Mouse (Mus musculus) heart, embryonic 13.5 days (tissue): ENCODE data around the gene Taok2. TPM values are rescaled to one million over a fixed set of nuclear protein-coding genes. Genes with fewer than 3 reads are reported as not detected.
"Not testable (repeated sequence)": the region's sequence is repeated elsewhere in the genome, so short reads cannot be mapped to it uniquely, and the experiment has no call there.

Experiments
- ATAC-seq: fragments of 200-750 bp; cut with Nextera tagmentation; 2 replicates; pipeline ENCODE4 v1.8.0; 2017; ENCODE audit warnings: moderate TSS enrichment; ENCODE audit not compliant: insufficient number of reproducible peaks, low FRiP score, low TSS enrichment; ENCODE audit errors: extremely low read depth
- H3K27ac ChIP-seq: fragments of 300-500 bp; sonication (generic); replicated peaks from 2 replicates; pipeline ENCODE4 v1.5.1; 2015; ENCODE audit warnings: moderate library complexity, mild to moderate bottlenecking, inconsistent platforms
- H3K27me3 ChIP-seq: fragments of 300-500 bp; sonication (generic); replicated peaks from 2 replicates; pipeline ENCODE4 v1.6.1; 2015; ENCODE audit warnings: mild to moderate bottlenecking, inconsistent platforms
- H3K36me3 ChIP-seq: fragments of 300-500 bp; sonication (generic); 2 replicates; pipeline ENCODE4 v1.6.1; 2015; ENCODE audit warnings: mild to moderate bottlenecking, inconsistent platforms
- H3K4me1 ChIP-seq: fragments of 300-500 bp; sonication (generic); 2 replicates; pipeline ENCODE4 v1.6.1; 2015; ENCODE audit warnings: inconsistent platforms
- H3K4me2 ChIP-seq: fragments of 300-500 bp; sonication (generic); 2 replicates; pipeline ENCODE4 v1.6.1; 2015; ENCODE audit warnings: inconsistent platforms, mild to moderate bottlenecking, moderate library complexity
- H3K4me3 ChIP-seq: fragments of 300-500 bp; sonication (generic); 2 replicates; pipeline ENCODE4 v1.5.1; 2015; ENCODE audit warnings: moderate library complexity, mild to moderate bottlenecking, inconsistent platforms
- H3K9ac ChIP-seq: fragments of 300-500 bp; sonication (generic); 2 replicates; pipeline ENCODE4 v1.6.1; 2015; ENCODE audit warnings: inconsistent platforms, mild to moderate bottlenecking, moderate library complexity
- H3K9me3 ChIP-seq: fragments of 300-500 bp; sonication (generic); 2 replicates; pipeline ENCODE4 v1.6.1; 2016; ENCODE audit warnings: inconsistent platforms
- WGBS: fragments of 180-500 bp; shearing (Covaris S2); methylation state at CpG from one replicate; pipeline ENCODE4 v1.1.7; 2015; ENCODE audit warnings: mixed read lengths; 5-methylcytosine and 5-hydroxymethylcytosine counted together
- polyA plus RNA-seq: library from polyadenylated mRNA; unstranded; fragments of >200 nt; fragmentation: Nextera tagmentation; extraction: Ambion mirVana; gene quantifications from 2 replicates; pipeline ENCODE4 v1.2.1, GENCODE M21; 2015

Taok2 gene
- polyA plus RNA-seq, 1 experiment from 2014 or later, result 31.8 TPM

GRCm38 (mm10) chr7:126905590-126905989 is 21.1 kb upstream of the Taok2 start:
- 64% methylated on average over 3 of the region's 3 CpGs for WGBS
- no peak overlapping the region for H3K27ac ChIP-seq
- H3K36me3 ChIP-seq, result no peaks in the 10 kb centered on the region
- H3K9ac ChIP-seq, result no peak overlapping the region
- no peak overlapping the region for H3K4me2 ChIP-seq
- H3K27me3 ChIP-seq, result no peaks in the 10 kb centered on the region
- no peaks in the 10 kb centered on the region for H3K9me3 ChIP-seq
- H3K4me3 ChIP-seq, result no peak overlapping the region
- ATAC-seq, result no peak
- H3K4me1 ChIP-seq, result no peaks in the 10 kb centered on the region

- not testable (repeated sequence) for H3K4me3 ChIP-seq, H3K4me2 ChIP-seq, H3K36me3 ChIP-seq, ATAC-seq, H3K27me3 ChIP-seq, H3K9me3 ChIP-seq, H3K27ac ChIP-seq, H3K9ac ChIP-seq
- peaks cover 17% of the 10 kb centered on the region for H3K4me1 ChIP-seq
- 78% methylated on average over 8 of the region's 9 CpGs for WGBS
Measured at GRCm38 (mm10) chr7:126899781-126900180, 15.3 kb upstream of the Taok2 start.

GRCm38 (mm10) chr7:126898102-126898990 is 13.8 kb upstream of the Taok2 start:
- H3K27ac ChIP-seq, result peak overlapping the region; percentile 78
- 10% methylated on average over 37 of the region's 37 CpGs for WGBS
- H3K4me1 ChIP-seq, result peaks cover 17% of the 10 kb centered on the region
- H3K4me3 ChIP-seq, result peak overlapping the region; percentile 75
- H3K4me2 ChIP-seq, result peak overlapping the region; percentile 88
- H3K36me3 ChIP-seq, result no peaks in the 10 kb centered on the region
- ATAC-seq, result peak; percentile 95
- no peaks in the 10 kb centered on the region for H3K27me3 ChIP-seq
- peak overlapping the region; percentile 92 for H3K9ac ChIP-seq
- H3K9me3 ChIP-seq, result no peaks in the 10 kb centered on the region

- 19% methylated on average over 16 of the region's 16 CpGs for WGBS
- H3K9ac ChIP-seq, result peak overlapping the region; percentile 92
- H3K36me3 ChIP-seq, result 0 out of 2 replicates have a peak, but pooled peaks cover 3% of the 10 kb centered on the region
- H3K4me1 ChIP-seq, result peaks cover 17% of the 10 kb centered on the region
- H3K4me3 ChIP-seq, result peak overlapping the region; percentile 75
- ATAC-seq, result no peak
- H3K27ac ChIP-seq, result peak overlapping the region; percentile 78
- H3K4me2 ChIP-seq, result peak overlapping the region; percentile 88
- H3K27me3 ChIP-seq, result no peaks in the 10 kb centered on the region
- H3K9me3 ChIP-seq, result no peaks in the 10 kb centered on the region
Measured at GRCm38 (mm10) chr7:126897390-126898101, 13.0 kb upstream of the Taok2 start.

GRCm38 (mm10) chr7:126896912-126897311 is 12.4 kb upstream of the Taok2 start:
- no peaks in the 10 kb centered on the region for H3K9me3 ChIP-seq
- WGBS, result 82% methylated on average over 5 of the region's 5 CpGs
- H3K4me2 ChIP-seq, result peak overlapping the region; percentile 88
- 0 out of 2 replicates have a peak, but pooled peaks have one; percentile 26 for ATAC-seq
- H3K9ac ChIP-seq, result peak overlapping the region; percentile 92; the same call in 1 of the 2 replicates
- H3K4me1 ChIP-seq, result peaks cover 17% of the 10 kb centered on the region
- H3K4me3 ChIP-seq, result no peak overlapping the region
- peak overlapping the region; percentile 78 for H3K27ac ChIP-seq
- no peaks in the 10 kb centered on the region for H3K27me3 ChIP-seq
- H3K36me3 ChIP-seq, result peaks cover 4% of the 10 kb centered on the region

- H3K9ac ChIP-seq, result no peak overlapping the region
- 30% methylated on average over 7 of the region's 7 CpGs for WGBS
- no peak for ATAC-seq
Measured at GRCm38 (mm10) chr7:126888852-126889251, 4.3 kb upstream of the Taok2 start.

GRCm38 (mm10) chr7:126887281-126887680 is 2.8 kb upstream of the Taok2 start:
- Histone ChIP-seq H3K9me3 (no peaks in the 10 kb centered on the region), H3K27ac (no peak overlapping the region), H3K27me3 (no peaks in the 10 kb centered on the region), H3K4me3 (no peak overlapping the region), H3K9ac (no peak overlapping the region), H3K36me3 (peaks cover 20% of the 10 kb centered on the region), H3K4me2 (no peak overlapping the region), H3K4me1 (peaks cover 23% of the 10 kb centered on the region)
- no peak for ATAC-seq
- WGBS, result 75% methylated on average over 5 of the region's 5 CpGs

More at GRCm38 (mm10) chr7:126888852-126889251, 4.3 kb upstream of the Taok2 start:
- Histone ChIP-seq H3K36me3 (peaks cover 24% of the 10 kb centered on the region), H3K27me3 (no peaks in the 10 kb centered on the region), H3K4me1 (peaks cover 8% of the 10 kb centered on the region), H3K4me3 (no peak overlapping the region), H3K4me2 (no peak overlapping the region), H3K9me3 (no peaks in the 10 kb centered on the region), H3K27ac (no peak overlapping the region)

DNA sequence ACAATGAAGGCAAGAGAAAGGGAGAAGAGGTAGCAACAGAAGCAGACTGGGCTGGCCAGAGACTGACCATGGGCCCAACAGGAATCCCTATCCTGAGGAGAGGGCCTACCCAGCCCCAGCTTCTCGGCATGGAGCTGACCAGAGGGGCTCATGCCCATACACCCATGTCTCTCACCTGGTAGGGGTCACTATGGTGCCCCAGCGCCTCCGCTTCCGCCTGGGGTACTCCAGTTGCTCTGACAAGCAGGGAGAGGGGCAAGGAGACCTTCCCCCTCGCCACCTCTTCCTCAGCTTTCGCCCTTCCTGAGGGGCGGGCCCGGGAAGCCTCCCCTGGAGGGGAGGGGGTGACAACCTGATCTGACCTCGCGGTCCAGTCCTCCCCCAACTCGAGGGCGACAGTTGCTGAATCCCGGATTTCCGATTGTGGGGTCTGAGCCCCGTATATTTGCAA is 747 bp downstream of the Taok2 start:
- under 1% methylated on average over 15 of the region's 15 CpGs for WGBS
- peaks cover 21% of the 10 kb centered on the region for H3K36me3 ChIP-seq
- H3K4me1 ChIP-seq, result peaks cover 47% of the 10 kb centered on the region
- H3K4me2 ChIP-seq, result peak overlapping the region; percentile 100
- ATAC-seq, result no peak
- peak overlapping the region; percentile 98 for H3K9ac ChIP-seq
- H3K9me3 ChIP-seq, result no peaks in the 10 kb centered on the region
- H3K27me3 ChIP-seq, result no peaks in the 10 kb centered on the region
- peak overlapping the region; percentile 93 for H3K4me3 ChIP-seq
- H3K27ac ChIP-seq, result peak overlapping the region; percentile 98

- WGBS, result 63% methylated on average over 6 of the region's 6 CpGs
- Histone ChIP-seq H3K9ac (peak overlapping the region; percentile 98), H3K36me3 (peaks cover 48% of the 10 kb centered on the region)
Measured at GRCm38 (mm10) chr7:126881040-126881439, 3.5 kb downstream of the Taok2 start.

GRCm38 (mm10) chr7:126877239-126877638 is 7.3 kb downstream of the Taok2 start:
- no peak overlapping the region for H3K4me3 ChIP-seq
- peaks cover 24% of the 10 kb centered on the region for H3K4me1 ChIP-seq
- no peak overlapping the region for H3K4me2 ChIP-seq
- no peak overlapping the region for H3K27ac ChIP-seq
- H3K9me3 ChIP-seq, result no peaks in the 10 kb centered on the region
- no peak overlapping the region for H3K9ac ChIP-seq
- no peaks in the 10 kb centered on the region for H3K27me3 ChIP-seq
- ATAC-seq, result no peak
- H3K36me3 ChIP-seq, result peaks cover 86% of the 10 kb centered on the region
- 97% methylated on average over 1 of the region's 1 CpGs for WGBS

More at GRCm38 (mm10) chr7:126881040-126881439, 3.5 kb downstream of the Taok2 start:
- Histone ChIP-seq H3K4me1 (peaks cover 47% of the 10 kb centered on the region), H3K4me2 (peak overlapping the region; percentile 100), H3K27me3 (no peaks in the 10 kb centered on the region), H3K27ac (peak overlapping the region; percentile 98), H3K9me3 (no peaks in the 10 kb centered on the region), H3K4me3 (peak overlapping the region; percentile 93)
- ATAC-seq, result no peak

DNA sequence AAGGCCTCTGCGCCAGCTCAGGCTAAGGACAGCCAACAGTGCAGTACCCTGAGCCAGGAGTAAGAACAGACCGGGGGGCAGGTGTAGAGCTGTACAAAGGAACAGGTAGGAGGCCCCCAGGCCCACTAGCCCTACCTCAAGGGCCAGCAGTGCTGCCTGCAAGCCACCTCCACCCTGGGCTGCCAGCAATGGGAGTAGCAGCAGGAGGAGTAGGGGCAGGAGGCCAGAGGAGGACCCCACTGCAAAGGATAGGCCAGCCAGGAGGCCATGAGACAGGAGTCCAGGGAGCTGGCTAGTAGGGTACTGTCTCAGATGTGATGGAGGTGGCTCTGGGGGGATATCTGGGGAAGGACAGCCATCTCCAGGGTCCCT is 14.0 kb downstream of the Taok2 start:
- no peak overlapping the region for H3K4me3 ChIP-seq
- H3K9me3 ChIP-seq, result no peaks in the 10 kb centered on the region
- ATAC-seq, result no peak
- 97% methylated on average over 2 of the region's 2 CpGs for WGBS
- no peak overlapping the region for H3K9ac ChIP-seq
- peaks cover 100% of the 10 kb centered on the region for H3K36me3 ChIP-seq
- no peak overlapping the region for H3K27ac ChIP-seq
- 0 out of 2 replicates have a peak, but pooled peaks cover 3% of the 10 kb centered on the region for H3K4me1 ChIP-seq
- H3K4me2 ChIP-seq, result no peak overlapping the region
- H3K27me3 ChIP-seq, result no peaks in the 10 kb centered on the region
